Mouse (Mus musculus) induced T-regulatory cell, adult 2 months (primary cell): ENCODE data around the gene Mbtps1.

Experiments used
- DNase-seq: peaks from one replicate; pipeline ENCODE4 v3.0.0-alpha.2; 2012; ENCODE audit warnings: low read depth

Mbtps1 gene

DNA sequence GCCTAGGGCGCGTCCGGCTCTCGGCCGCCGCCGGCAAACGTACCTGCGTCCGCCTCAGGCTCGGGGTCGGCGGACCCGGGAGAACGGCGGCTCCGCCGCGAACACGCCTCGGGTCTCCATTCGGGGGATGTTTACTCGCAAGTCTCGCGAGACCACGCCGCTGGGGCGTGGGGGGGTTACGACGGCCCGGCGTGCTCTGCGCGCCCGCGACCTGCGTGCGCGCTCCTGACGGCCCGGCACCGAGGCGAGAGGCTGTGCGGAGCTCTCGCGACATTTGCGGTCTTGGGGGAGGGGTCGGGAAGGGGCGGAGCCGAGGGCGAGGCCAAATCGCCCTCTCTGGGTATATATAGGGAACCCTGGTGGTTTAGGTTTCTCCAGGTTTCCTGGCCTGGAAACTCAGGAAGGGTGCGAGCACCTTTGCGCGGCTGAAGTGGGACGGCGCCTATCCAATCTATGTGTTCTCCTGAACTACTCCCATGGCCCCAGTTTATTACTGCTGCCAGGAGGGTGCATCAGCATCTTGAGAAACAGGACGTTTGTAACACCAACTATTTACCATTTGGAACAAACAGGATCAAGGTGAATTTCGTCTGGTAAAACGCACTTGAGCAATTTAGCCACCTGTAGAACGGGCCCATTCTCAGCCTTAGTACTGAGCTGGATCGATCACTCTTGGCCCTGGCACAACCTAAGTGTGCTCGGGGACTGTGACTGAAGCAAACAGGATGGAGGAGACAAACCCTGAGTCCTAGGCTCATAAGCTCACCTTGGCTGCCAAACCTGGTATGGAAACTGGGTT lies at the start of gene Mbtps1:
Mbtps1 (minus strand) TSS at position 133 of the 799 bp plus-strand sequence.
- DNase-seq, result peak; percentile 99

DNA sequence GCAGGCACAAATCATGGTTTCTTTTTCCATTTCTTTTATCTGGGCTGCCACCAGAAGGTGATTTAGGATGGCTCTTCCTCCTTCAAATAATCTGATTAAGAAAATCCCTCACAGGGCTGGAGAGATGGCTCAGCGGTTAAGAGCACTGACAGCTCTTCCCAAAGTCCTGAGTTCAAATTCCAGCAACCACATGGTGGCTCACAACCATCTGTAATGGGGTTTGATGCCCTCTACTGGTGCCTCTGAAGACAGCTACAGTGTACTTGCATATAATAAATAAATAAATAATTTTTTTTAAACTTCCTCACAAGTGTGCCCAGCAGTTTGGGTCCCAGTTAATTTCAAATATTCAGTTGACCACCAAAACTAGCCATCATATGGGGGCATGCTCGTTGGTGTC lies 47.7 kb upstream of the Mbtps1 start:
- peak; percentile 57 for DNase-seq

DNA sequence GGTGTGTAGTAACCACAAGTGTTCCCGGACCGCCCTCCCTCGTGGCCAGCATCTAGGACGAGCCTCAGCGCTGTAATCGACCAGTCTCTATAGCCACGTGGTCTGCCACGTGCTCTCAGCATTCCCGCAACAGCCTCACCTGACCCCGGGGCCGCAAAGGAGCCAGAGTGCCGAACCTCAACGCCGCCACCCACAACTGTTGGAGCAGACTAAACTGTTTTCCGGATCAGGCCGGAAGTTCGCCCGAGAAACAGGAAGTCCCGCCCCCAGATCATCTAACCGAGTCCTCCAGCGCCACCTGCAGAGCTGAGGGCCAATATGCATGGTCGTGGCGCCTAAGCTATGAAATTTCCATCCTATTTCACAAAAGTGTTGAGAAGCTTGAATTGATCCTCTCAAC lies 46.5 kb upstream of the Mbtps1 start, which contains the start of gene Taf1c:
Taf1c (minus strand) TSS at position 227 of the 400 bp plus-strand sequence.
- DNase-seq, result peak; percentile 97

DNA sequence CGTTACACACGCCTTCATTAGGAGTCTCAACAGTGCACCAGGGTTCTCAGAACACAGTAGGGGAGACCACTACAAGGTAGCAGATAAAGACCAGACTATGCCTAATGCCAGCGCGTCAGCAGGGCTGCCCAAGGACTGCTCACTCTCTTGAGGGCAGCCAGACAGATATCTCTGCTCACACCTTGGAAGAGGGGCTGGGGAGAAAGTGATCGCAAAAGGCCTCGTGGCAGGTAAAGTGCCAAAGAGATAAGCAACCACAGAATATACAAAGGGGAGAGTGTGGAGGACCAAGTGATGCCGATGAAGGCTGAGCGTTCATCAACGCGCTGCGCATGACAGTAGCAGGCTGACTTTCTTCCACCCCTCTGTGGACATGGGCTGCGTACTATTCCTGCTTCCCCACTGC lies 45.9 kb upstream of the Mbtps1 start:
- DNase-seq, result no peak

DNA sequence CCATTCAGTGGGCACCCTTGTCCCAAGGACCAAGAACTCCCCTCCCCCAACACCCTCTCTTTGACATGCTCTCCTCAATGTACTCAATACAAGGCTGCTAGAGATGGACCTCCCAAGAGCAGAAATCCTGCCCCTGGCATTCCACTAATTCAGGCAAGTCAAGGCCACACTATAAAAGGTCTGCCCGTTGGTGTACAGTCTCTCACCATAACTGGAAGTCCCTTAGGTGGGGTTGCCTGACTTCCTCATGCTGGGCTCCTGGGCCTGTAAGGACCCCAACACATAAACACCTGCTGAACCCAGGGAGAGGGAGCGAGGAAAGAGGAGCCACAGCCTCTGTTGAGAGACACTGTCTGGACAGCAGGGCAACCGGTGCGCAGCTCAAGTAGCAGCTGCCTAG lies 45.2 kb upstream of the Mbtps1 start:
- DNase-seq, result no peak

DNA sequence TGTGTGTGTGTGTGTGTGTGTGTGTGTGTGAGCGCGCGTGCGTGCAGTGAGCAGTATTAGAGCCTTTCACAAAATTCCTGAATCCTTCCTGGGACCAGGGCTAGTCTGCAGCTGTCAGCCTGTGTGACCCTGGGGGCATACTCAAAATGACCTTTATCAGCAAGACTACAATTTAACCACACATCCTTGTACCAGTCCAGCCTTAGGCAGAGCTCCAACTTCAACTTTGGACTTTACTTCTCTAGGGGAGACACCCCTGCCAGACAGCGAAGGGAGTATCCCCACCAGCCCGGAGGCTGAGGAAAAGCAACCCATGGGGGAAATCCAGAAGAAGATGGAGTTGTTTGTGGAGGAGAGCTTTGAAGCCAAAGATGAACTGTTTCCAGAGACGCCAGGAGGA lies 32.9 kb upstream of the Mbtps1 start:
- no peak for DNase-seq

DNA sequence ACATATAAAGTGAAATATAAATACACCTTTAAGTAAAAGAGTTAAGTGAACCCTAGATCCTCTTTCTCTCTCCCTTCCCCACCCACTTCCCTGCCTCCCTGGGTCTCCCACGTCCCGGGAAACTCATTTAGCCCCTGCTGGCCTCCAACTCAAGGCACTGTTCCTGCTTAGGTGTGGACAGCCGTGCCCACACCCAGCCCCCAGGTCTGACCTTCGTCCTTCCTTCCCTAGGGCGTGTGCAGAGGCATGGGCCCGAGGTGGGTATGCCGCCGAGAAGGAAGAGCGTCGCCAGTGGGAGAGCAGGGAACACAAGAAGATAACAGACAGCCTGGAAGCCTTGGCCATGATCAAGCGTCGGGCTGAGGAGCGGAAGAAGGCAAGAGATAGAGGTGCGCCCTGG lies 31.8 kb upstream of the Mbtps1 start:
- DNase-seq, result no peak

DNA sequence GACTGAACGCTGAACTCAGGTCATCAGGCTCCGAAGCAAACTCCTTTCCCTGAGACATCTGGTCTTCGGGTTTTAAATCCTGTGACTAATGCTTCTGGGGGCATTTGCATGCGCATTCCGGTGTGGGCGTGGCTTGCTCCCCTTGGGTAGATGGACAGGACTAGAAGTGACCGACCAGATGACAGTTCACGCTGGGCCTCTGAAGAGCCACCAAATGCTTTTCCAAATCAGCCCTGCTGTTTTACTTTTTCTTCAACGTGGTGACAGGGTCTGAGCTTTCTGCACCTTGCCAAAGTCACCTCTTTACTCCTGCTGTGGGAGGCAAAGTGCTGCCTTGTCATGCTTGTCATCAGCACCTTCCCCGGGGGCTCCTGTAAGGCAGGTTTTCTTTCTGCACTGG lies 30.3 kb upstream of the Mbtps1 start:
- no peak for DNase-seq

DNA sequence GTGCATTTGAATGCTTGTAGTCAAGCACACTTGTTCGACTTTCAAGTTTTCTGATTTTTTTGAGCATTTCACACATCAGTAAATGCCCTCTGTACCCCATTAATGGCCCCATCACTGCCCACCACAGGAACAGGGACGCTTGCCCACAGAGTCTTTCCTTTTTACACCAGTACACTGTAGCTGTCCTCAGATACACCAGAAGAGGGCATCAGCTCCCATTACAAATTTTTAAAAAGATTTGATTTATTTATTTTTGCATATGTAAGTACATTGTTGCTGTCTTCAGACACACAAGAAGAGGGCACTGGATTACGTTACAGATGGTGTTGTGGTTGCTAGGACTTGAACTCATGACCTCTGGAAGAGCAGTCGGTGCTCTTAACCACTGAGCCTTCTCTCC lies 29.8 kb upstream of the Mbtps1 start:
- DNase-seq, result no peak

DNA sequence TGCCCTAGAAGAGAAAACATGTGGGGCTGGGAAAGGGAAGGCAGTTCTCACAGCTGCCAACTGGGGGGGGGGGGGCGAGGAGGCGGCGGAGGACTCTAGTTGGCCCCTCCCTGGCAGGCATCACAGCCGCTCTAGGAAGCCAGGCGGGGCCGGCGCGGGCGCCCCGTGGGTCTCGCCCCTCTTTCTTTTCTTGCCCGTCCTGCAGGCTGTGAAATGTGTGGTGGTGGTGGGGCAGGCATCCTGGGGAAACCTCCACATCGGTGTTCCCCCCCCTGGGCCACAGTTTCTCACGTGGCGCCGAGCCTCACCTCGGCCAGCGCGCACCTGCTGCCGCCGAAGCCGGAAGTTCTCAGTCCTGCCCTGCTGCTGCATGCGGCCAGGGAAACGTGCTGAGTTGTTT lies 27.4 kb upstream of the Mbtps1 start:
- peak; percentile 82 for DNase-seq

DNA sequence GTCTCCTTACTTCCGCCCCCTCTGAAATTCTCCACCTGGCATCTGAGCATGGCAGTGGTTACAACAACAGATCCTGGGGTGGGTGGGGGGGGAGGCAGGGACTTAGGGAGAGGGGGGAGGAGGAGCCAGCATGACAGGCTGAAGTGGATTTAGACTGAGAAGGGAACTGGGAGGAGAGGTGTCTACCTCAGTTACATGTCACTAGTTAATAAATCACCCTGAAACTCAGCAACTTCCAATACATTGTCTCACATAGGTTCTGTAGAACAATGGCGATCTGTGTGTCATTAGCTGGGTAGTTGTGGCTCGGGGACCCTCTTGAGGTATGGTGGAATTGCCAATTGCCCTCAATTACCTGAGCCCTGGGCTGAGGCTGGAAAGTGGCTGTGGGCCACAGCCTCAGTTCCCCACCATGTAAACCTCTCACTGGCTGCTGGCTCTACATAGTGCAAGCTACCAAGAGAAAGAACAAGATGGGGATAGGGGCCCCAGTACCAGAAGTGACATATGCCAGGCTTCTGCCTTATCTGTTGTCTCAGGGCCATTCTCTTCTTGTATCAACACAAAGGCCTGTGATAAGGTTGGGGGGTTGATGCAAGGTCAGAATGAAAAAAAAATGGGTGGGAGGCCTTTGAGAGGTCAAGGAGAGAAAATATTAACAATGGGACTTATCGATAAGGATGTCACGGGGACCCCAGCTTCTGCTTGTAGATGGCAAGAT lies 22.1 kb upstream of the Mbtps1 start:
- no peak for DNase-seq

DNA sequence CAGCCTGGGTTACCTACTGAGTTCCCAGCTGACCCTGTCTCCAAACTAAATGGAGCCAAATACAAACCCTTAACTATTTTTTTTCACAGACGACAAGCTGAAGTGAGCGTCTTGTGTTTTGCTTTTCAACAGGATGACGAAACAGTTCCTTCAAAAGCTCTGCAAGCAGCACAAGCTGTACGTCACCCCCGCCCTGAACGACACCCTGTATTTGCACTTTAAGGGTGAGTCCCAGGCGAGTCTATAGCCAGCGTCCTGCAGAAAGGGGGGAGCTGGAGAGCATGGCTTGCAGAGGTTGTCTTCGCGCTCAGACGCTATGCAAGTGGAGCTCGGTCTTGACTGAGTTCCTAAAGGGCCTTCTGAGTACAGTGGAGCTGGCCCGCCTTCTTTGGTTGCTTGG lies 20.6 kb upstream of the Mbtps1 start:
- no peak for DNase-seq

DNA sequence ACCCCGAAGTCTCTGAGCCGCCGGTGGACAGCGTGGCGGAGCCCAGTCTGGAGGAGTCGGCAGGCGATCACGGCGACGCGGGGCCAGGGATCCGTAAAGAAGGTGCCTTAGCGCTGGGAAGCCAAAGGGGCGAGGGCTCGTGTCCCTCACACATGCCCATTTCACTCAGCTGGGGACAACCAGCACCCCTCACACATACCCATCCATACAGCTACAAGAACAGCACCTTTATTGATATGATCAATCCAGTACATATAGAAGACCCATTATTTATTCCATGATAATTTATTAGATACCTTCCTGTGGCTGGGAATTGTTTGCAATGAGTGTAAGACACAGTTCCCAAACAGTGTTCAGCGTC lies 16.8 kb upstream of the Mbtps1 start:
- no peak for DNase-seq

DNA sequence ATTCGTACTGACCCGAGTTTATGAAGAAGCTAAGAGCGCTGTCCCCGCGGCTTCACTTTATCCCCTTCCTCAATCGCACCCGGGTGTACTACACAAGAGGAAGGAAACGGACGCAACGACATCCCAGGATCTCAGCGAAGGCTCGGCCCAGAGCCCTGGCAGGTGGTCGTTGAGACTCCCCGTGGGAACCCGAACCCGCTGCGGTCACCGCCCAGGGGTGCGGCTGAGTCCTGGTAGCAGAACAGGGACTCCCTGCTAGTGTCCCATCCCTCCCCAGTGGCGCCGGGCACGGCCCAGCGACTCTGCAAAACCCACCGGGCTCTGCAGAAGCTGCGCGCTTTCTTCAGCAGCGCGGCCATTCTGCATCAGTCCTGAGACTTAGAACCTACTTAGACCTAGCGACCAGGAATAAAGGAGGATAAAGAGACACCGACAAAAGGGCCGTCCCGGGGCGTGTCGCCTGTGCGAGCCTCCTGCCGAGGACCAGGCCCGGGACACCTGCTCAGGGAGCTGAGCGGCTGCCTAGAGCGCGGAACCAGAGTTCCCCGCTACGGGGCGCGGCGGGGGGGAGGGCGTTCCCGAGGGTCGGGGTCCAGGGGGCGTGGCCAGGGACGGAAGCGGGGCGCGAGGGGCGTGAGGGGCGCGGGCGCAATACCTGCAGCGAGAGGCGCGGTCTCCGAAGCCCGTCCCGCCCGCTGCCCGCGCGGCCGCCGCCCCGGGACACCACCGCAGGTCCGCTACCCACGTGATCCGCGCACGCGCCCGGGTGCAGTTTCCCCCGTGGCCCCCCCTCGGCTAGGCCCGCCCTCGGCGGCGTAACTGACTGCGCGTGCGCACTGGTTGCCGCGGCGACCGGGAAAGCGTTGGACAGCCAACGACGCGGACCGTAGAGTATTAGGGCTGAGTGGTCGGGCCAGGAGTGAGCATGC lies 16.2 kb upstream of the Mbtps1 start, which contains the start of the genes Hsdl1 and Dnaaf1:
Hsdl1 (minus strand) TSS at position 747 of the 929 bp plus-strand sequence.
Dnaaf1 (plus strand) TSS at position 799 of the 929 bp plus-strand sequence.
- DNase-seq, result peak; percentile 96

DNA sequence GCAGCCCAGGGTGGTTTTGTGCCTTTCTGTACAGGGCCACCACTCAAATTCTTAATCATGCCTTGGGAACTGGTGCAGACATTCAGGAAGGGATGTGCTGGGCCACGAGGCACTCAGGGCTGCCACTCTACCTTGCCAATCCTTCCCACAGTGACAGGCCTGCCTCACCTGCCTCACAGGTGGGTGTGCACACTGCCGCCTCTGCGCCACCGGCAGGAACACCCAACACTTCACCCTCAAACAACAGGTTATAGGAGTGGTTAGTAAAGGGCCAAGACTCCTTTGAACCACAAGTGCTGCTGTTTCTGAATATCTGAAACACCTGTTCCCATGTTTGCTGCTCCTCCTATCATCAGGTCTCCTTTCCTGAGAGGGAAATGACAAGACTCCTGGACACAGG lies 13.9 kb upstream of the Mbtps1 start:
- DNase-seq, result no peak

DNA sequence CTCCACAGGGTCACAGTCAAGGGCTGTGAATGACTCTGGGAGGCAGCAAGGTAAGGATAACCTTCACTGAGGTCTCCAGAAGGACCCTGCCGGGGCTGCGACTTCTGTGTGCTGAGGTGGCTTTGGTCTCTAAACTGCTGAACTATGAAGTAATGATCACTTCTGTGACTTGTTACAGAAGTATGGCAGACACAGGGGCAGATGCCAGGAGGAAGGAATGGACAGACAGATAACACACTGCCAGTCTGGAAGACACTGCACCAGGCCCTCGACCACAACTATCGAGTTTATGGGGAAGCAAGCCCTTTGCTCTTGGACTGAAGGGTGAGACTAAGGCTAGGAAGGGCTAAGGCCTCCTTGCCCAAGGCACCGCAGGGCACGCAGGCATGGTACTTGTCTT lies 12.6 kb upstream of the Mbtps1 start:
- DNase-seq, result no peak

DNA sequence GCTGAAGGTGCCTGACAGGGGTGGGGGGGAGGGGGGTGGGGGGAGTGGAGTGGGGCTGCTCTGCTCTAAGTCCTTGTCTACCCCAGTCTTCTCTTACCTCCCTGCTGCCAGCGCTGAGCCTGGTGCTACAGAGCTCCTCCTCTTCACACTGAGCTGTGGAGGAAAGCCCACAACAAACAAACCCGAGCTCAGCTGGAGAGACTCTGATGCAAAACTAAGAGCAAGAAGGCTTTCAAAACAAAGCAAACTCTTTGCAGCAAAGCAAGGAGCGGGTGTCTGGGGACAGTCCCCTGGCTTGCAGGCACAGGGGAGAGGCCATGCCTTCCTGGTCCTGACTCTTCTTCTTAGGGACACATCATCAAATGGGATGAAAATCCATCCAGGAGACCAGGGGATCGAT lies 11.3 kb upstream of the Mbtps1 start:
- DNase-seq, result peak; percentile 65

DNA sequence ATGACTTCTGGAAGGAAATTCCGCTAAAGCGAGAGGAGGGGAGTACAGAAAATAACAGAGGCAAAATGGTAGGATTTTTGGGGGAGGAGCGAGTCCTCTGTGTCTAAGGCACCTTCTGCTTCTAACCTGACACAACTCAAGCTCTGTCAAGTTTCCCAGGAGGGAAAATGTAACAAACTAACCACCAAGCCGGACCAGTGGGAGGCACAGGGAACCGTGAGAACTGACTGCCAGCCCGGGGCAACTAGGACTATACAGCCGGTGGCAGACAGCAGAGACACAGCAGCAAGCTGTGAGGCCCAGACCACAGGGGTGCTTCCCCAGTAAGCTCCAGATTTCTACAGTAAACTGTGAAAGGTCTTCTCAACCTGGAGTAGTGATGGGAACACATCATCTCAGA lies 10.4 kb upstream of the Mbtps1 start:
- DNase-seq, result no peak

DNA sequence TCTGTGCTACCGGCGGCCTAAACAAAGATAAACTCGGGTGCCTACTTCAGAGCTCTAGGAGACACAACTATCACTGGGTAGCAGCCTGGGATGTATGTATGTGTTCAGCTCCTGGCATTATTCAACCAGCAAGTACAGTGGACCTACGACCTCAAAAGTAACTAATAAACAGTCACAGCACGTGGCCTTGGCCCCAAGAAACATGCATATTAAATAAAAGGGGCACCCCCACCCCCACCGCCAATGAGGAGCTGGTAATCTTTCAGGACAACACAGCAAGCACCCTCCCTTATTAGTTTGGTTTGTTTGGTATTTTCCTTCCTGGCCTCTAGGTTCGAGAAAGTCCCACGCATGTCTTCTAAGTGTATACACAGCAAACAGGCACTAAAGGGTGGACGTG lies 9.7 kb upstream of the Mbtps1 start:
- no peak for DNase-seq

DNA sequence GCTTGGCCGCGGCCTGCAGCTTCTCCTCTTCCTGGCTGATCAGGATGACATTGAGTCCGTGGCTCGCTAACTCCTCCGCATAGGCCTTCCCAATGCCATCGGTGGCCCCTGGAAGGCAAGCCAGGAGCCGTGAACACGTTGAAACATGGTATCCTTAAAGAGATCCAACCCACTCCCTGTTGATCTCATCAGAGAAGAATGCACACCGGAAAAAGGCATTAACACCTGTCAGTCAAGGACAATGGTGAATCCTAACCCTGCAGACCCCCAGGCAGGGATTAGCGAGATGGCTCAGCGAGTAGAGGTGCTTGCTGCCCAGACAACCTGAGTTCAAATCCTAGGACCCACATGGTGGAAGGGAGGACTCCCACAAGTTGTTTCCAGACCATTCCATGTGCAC lies 7.8 kb upstream of the Mbtps1 start:
- DNase-seq, result no peak

DNA sequence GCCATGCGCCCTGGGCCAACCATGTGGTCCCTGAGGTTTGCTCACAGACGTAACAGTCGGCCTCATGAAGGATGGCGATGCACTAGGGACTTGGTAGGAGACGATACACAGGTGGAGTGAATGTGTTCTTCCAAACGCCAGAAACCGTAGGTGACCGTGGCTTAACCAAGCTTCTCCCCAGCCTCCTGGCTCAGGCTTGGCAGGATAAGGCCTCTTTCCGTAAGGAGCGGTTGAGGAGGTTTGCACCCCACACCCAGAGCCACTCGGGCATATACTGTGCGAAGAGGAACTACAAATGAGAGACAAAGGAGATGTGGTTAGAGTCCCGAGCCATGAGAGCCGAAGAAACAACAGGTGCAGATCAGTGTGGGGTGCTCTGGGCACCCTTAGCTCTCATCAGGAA lies 5.3 kb upstream of the Mbtps1 start:
- DNase-seq, result no peak

DNA sequence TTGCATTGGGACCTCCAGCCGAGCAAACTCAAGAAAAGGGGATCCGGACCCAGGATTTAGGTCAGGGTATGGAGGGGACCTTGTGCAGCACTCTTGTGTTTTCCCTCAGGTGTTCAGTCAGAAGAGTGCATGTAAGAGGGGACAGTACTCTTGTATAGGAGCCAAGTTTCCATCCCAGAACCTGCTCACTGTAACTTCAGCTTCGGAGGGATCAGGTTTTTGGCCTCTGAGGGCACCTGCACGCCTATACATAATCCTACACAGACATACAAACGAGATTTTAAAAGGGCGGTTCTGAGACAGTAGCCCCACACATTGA lies 826 bp upstream of the Mbtps1 start:
- no peak for DNase-seq
